Mouse (Mus musculus) forebrain, embryonic 12.5 days (tissue): ENCODE data around the gene Clec12a. TPM values are rescaled to one million over a fixed set of nuclear protein-coding genes. Genes with fewer than 3 reads are reported as not detected.

ENCODE experiments used
- ATAC-seq: fragments of 200-750 bp; cut with Nextera tagmentation; 2 replicates; pipeline ENCODE4 v1.8.0; 2017; ENCODE audit warnings: moderate TSS enrichment; ENCODE audit not compliant: low FRiP score
- H3K27ac ChIP-seq: fragments of 300-500 bp; sonication (generic); 2 replicates; pipeline ENCODE4 v1.5.1; 2016; ENCODE audit warnings: mild to moderate bottlenecking
- H3K27me3 ChIP-seq: fragments of 300-500 bp; sonication (generic); 2 replicates; pipeline ENCODE4 v1.6.1; 2016; ENCODE audit warnings: mild to moderate bottlenecking
- H3K36me3 ChIP-seq: fragments of 300-500 bp; sonication (generic); replicated peaks from 2 replicates; pipeline ENCODE4 v1.6.1; 2016; ENCODE audit warnings: mild to moderate bottlenecking
- H3K4me1 ChIP-seq: fragments of 300-500 bp; sonication (generic); 2 replicates; pipeline ENCODE4 v1.6.1; 2016
- H3K4me2 ChIP-seq: fragments of 300-500 bp; sonication (generic); 2 replicates; pipeline ENCODE4 v1.6.1; 2016; ENCODE audit warnings: mild to moderate bottlenecking, moderate library complexity
- H3K4me3 ChIP-seq: fragments of 300-500 bp; sonication (generic); replicated peaks from 2 replicates; pipeline ENCODE4 v1.5.1; 2016; ENCODE audit warnings: mild to moderate bottlenecking
- H3K9ac ChIP-seq: fragments of 300-500 bp; sonication (generic); 2 replicates; pipeline ENCODE4 v1.6.1; 2016; ENCODE audit warnings: mild to moderate bottlenecking
- H3K9me3 ChIP-seq: fragments of 300-500 bp; sonication (generic); 2 replicates; pipeline ENCODE4 v1.6.1; 2016
- WGBS: fragments of 180-500 bp; shearing (Covaris S2); methylation state at CpG from one replicate; pipeline ENCODE4 v1.1.7; 2016; 5-methylcytosine and 5-hydroxymethylcytosine counted together
- polyA plus RNA-seq: library from polyadenylated mRNA; unstranded; fragments of >200 nt; fragmentation: Nextera tagmentation; extraction: Ambion mirVana; gene quantifications from 2 replicates; pipeline ENCODE4 v1.2.1, GENCODE M21; 2016

The Clec12a gene
- polyA plus RNA-seq, 1 experiment from 2014 or later = 0.31 TPM

DNA sequence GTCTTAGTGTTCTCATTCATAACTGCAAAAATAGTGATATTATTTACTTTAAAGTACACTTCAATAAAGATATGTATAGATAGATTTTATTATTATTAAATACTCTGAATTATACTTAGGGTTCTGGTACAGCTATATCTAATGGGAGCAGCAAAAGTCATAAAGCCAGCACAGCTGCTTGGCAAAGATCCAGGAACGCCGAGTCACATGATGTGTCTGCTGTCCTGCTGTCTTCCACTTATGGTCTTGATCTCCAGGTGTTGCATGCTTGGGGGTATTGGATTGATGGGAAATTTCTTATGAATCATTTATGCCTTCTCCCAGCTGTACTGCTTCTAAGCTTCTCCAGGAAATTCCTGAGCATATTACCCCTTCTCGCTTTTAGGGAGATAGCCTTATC is 41.0 kb downstream of the Clec12a start:
- no peak for ATAC-seq
- H3K4me1 ChIP-seq = peaks cover 3% of the 10 kb centered on the region; the same call in 1 of the 2 replicates
- 93% methylated on average over 3 of the region's 3 CpGs for WGBS

DNA sequence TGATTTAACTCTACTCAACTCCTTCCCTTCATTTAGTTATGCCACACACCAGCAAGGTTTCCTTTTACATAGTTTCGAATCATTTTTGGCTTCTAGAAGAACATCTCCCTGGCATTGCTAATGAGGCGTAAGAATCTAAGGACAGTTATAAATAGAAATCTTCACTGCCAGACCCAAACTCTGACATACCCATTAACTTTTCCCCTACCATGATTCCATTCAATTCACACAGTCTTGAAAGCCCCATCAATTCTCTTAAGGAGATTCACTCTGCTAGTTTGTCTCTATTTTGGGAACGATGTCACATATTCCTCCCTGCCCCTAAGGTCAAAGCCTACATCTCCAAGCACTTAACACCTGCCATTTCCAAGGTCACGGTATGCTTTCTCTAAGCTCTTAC is 42.5 kb downstream of the Clec12a start:
- Histone ChIP-seq H3K4me3 (no peak overlapping the region), H3K27me3 (no peaks in the 10 kb centered on the region), H3K4me1 (peaks cover 3% of the 10 kb centered on the region; the same call in 1 of the 2 replicates), H3K9ac (no peak overlapping the region), H3K4me2 (no peak overlapping the region), H3K9me3 (no peaks in the 10 kb centered on the region), H3K36me3 (no peaks in the 10 kb centered on the region), H3K27ac (no peak overlapping the region)
- 79% methylated on average over 4 of the region's 4 CpGs for WGBS
- ATAC-seq = no peak

More for the DNA sequence above, 41.0 kb downstream of the Clec12a start:
- no peaks in the 10 kb centered on the region for H3K36me3 ChIP-seq
- no peak overlapping the region for H3K4me3 ChIP-seq
- H3K9me3 ChIP-seq = no peaks in the 10 kb centered on the region
- no peaks in the 10 kb centered on the region for H3K27me3 ChIP-seq
- no peak overlapping the region for H3K27ac ChIP-seq
- H3K4me2 ChIP-seq = no peak overlapping the region
- H3K9ac ChIP-seq = no peak overlapping the region

DNA sequence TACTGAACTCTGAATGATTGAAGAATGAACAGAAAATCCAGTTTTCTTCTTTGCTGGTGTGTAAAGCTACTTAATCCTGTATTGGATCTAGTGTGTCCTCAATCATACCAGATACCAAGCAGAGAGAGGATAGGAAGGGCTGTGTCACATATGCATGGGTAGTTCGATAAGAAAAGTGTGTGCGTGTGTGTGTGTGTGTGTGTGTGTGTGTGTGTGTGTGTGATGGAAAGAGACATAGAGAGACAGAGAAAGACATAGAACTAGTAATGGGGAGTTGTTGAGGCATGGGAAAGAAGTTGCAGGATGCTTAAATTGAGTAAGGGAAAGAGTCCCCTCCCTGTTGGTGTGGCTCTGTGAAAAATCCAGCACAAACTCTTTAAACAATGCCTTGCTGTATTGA is 43.3 kb downstream of the Clec12a start, which contains the start of gene Clec12b:
Gene Clec12b (minus strand): TSS at position 101 of the 400 bp plus-strand sequence.
- Histone ChIP-seq H3K9ac (no peak within 1 kb of the TSS), H3K27me3 (no peaks in the 10 kb centered on the region), H3K4me3 (no peak within 1 kb of the TSS), H3K4me2 (no peak within 1 kb of the TSS), H3K27ac (no peak within 1 kb of the TSS), H3K4me1 (peaks cover 3% of the 10 kb centered on the region; the same call in 1 of the 2 replicates), H3K9me3 (no peaks in the 10 kb centered on the region), H3K36me3 (no peaks in the 10 kb centered on the region)
- no peak for ATAC-seq
- WGBS = 88% methylated on average over 2 of the region's 2 CpGs

DNA sequence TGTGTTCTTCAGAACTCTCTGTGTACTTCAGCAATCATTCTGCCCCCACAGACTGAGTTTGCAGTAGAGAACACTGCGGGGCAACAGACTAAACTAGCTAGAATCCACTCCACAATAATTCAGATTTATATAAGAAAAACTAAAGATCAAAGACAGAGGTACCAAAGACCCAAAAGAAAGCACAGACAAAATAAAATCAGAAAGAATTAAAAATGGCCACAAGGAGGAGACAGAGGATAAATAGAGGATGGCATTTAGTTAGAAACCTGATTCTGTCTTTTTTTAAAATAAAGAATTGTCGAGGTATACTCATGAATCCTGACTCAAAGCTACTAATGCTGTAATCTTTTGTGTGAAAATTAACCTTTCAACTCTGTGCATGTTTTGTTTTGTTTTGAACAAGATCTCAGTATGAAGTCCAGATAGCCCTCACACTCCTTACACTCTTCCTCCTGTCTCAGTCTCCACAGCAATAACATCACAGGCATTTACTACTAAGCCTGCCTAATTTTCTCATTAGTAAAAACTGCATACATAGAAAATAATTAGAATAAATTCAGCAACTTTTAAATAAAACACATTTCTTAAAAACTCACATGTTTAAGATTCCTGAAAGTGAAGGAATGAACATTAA is 50.7 kb downstream of the Clec12a start:
- Histone ChIP-seq H3K4me2 (no peak overlapping the region), H3K4me3 (no peak overlapping the region), H3K36me3 (no peaks in the 10 kb centered on the region), H3K9me3 (no peaks in the 10 kb centered on the region), H3K9ac (no peak overlapping the region), H3K27me3 (no peaks in the 10 kb centered on the region), H3K27ac (no peak overlapping the region), H3K4me1 (no peaks in the 10 kb centered on the region)
- ATAC-seq = peak; percentile 49; the same call in 1 of the 2 replicates
- WGBS = 32% methylated on average over 2 of the region's 2 CpGs

DNA sequence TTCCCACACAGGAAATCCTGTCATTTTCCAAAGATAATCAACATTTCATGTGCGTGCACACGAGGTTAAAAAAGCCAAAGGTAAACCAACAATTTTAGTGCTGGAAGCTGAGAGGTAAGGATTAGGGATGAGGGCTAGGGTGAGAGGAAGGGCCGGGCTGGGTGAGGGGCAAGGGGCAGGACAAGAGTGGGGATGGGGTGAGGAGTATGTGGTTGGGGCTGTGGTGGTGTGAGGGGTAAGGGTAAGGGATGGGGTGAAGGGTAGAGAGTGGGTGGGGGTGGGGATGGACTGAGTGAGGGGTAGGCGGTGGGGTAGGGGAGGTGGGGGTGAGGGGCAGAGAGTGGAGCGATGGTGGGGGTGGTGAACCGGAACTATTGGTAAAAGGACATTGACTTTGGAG is 51.2 kb downstream of the Clec12a start:
- 85% methylated on average over 6 of the region's 6 CpGs for WGBS
- Histone ChIP-seq H3K9ac (no peak overlapping the region), H3K9me3 (no peaks in the 10 kb centered on the region), H3K4me2 (no peak overlapping the region), H3K4me3 (no peak overlapping the region), H3K27me3 (no peaks in the 10 kb centered on the region), H3K4me1 (no peaks in the 10 kb centered on the region), H3K27ac (no peak overlapping the region), H3K36me3 (no peaks in the 10 kb centered on the region)
- no peak for ATAC-seq

DNA sequence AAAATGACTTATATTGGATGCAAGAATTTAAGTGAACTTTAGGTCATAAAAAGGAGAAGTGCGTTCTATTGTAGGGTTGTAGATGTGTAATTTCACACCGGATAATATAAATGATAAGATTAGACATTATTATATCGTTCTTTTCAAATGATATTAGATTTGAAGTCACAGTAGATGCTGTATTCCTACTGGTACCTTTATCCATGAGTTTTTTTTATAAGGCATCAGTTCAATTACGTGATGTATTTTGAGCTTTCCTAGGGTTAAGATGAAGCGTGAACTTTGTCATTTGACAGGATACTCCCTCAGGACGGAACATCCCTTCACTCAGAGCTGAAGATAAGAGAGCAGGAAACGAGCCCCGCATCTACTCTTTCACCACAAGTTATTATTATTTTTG is 54.5 kb downstream of the Clec12a start, which contains the start of gene Clec1b:
Gene Clec1b (plus strand): TSS at position 301 of the 400 bp plus-strand sequence.
- no peak for ATAC-seq
- no peaks in the 10 kb centered on the region for H3K27me3 ChIP-seq
- H3K36me3 ChIP-seq = no peaks in the 10 kb centered on the region
- H3K4me1 ChIP-seq = no peaks in the 10 kb centered on the region
- H3K4me3 ChIP-seq = no peak within 1 kb of the TSS
- H3K9ac ChIP-seq = no peak within 1 kb of the TSS
- H3K27ac ChIP-seq = no peak within 1 kb of the TSS
- no peaks in the 10 kb centered on the region for H3K9me3 ChIP-seq
- WGBS = 93% methylated on average over 8 of the region's 8 CpGs
- no peak within 1 kb of the TSS for H3K4me2 ChIP-seq

DNA sequence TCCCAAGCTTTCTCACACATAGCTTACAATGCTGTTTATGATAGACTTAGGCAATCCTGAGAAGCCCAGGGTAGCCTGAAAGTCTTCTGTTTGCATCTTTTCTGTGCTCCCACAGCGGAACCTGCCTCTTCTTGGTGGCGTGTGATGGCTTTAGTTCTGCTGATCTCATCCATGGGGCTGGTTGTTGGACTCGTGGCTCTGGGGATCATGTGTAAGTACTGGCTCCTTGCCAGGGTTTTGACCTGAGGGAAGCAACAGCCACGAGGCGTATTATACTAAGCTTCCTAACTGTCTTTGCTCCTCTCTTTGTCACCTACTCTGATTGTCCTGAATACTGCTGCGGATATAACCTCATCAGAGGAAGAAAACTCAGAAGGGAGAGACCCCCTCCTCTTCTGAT is 57.5 kb downstream of the Clec12a start:
- Histone ChIP-seq H3K4me1 (no peaks in the 10 kb centered on the region), H3K36me3 (no peaks in the 10 kb centered on the region), H3K9ac (no peak overlapping the region), H3K27me3 (no peaks in the 10 kb centered on the region), H3K4me2 (no peak overlapping the region), H3K27ac (no peak overlapping the region), H3K9me3 (no peaks in the 10 kb centered on the region), H3K4me3 (no peak overlapping the region)
- no peak for ATAC-seq
- WGBS = 75% methylated on average over 6 of the region's 6 CpGs

DNA sequence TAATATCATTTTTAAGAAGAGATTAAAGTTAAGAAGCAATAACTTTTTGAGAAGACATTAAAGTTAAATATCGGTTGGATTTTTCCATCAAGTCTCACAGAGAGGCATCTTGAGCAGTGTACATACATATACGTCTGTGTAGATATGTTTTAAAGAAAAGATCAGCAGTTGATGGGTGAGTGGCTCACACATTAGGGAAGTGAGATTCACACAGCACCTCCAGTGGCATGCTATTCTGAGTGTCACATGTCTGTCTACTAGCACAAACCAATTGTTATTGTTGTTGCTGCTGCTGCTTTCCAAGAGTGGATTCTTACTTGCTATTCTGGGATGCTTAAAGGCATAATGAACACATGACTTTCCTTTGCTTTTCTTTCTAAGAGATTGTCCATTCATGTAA is 59.9 kb downstream of the Clec12a start:
- Histone ChIP-seq H3K4me2 (no peak overlapping the region), H3K4me1 (no peaks in the 10 kb centered on the region), H3K9ac (no peak overlapping the region), H3K4me3 (no peak overlapping the region), H3K27me3 (no peaks in the 10 kb centered on the region), H3K36me3 (no peaks in the 10 kb centered on the region), H3K9me3 (no peaks in the 10 kb centered on the region), H3K27ac (no peak overlapping the region)
- WGBS = 86% methylated on average over 2 of the region's 2 CpGs
- ATAC-seq = no peak

DNA sequence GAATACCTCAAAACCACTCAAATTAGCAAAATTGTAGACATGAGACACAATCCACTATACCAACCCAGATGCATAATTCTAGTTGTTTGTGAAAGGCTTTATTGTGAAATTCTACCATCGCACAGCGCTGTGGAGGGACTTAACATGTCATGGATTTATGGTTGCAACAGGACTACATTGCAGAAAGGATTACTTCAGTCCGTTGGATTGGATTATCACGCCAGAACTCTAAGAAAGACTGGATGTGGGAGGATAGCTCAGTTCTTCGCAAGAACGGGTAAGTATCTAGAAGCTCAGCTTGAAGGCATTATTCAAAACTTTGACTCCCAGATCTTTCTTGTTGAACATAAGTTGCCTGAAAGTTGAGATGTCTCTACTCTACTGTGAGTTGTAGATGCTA is 60.9 kb downstream of the Clec12a start:
- H3K4me3 ChIP-seq = no peak overlapping the region
- no peaks in the 10 kb centered on the region for H3K36me3 ChIP-seq
- no peak for ATAC-seq
- no peak overlapping the region for H3K27ac ChIP-seq
- no peaks in the 10 kb centered on the region for H3K9me3 ChIP-seq
- H3K4me1 ChIP-seq = no peaks in the 10 kb centered on the region
- no peak overlapping the region for H3K4me2 ChIP-seq
- no peak overlapping the region for H3K9ac ChIP-seq
- H3K27me3 ChIP-seq = no peaks in the 10 kb centered on the region
- 79% methylated on average over 6 of the region's 6 CpGs for WGBS

DNA sequence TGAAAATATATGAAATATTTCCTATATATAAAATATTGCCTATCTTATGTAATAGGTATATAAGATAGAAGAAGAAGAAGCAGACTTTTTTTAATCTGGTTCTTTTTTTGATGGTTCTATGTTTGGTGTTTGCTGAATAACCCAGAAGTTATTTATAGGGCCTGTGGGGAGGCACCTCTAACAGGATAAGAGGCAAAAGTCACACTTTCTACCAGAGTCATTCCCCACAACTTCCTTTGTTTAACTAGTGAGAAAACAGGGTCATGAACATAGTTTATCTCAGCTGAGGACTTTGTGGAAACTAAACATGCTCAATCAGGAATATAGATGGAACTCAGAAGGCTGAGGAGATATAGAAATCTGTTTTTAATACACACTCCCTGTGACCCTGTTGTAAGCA is 63.5 kb downstream of the Clec12a start:
- H3K36me3 ChIP-seq = no peaks in the 10 kb centered on the region
- H3K27ac ChIP-seq = no peak overlapping the region
- no peak overlapping the region for H3K4me3 ChIP-seq
- H3K4me1 ChIP-seq = no peaks in the 10 kb centered on the region
- no peak for ATAC-seq
- no peak overlapping the region for H3K4me2 ChIP-seq
- no peak overlapping the region for H3K9ac ChIP-seq
- H3K9me3 ChIP-seq = no peaks in the 10 kb centered on the region
- H3K27me3 ChIP-seq = no peaks in the 10 kb centered on the region

DNA sequence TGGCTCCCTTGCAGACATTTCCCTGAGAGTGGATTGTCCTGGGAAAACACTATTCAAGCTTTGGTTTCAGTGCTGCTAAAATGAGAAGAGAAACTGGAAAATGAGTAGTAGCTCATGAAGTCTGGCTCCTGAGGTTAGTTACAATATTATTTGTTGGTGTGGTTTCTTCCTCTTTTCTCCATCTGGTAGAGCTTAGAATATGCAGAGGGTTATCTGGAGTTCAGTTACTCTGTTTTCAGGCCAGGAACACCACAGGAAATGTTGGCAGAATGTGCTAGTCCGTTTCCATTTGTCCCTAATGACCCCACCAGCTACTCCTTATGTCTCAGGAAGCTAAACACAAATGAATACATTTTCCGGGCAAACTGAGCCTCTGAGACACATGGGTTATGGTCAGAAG is 64.8 kb downstream of the Clec12a start:
- Histone ChIP-seq H3K9ac (no peak overlapping the region), H3K27me3 (no peaks in the 10 kb centered on the region), H3K36me3 (no peaks in the 10 kb centered on the region), H3K4me2 (no peak overlapping the region), H3K4me1 (no peaks in the 10 kb centered on the region), H3K4me3 (no peak overlapping the region), H3K9me3 (no peaks in the 10 kb centered on the region), H3K27ac (no peak overlapping the region)
- no peak for ATAC-seq
- 56% methylated on average over 2 of the region's 2 CpGs for WGBS

DNA sequence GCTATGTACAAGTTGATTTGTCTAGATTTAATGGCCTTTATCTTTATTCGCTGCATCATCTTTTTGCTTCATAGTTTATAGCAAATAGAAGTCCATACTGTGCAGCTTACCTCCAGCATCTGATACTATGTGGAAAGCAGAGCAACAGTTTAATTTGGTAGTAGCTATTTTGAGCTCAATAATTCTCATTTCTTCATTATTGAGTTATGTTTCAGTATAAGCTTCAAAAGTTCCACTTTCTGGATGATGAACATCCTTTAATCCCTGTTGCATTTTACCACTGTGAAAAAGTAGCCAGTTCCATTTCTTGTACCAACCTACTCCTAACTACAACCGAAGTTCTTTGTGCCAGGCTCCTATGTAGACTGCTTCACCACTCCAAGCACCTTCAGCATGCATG is 66.1 kb downstream of the Clec12a start, which contains the start of gene Clec9a:
Gene Clec9a (plus strand): TSS at position 301 of the 400 bp plus-strand sequence.
- Histone ChIP-seq H3K27ac (no peak within 1 kb of the TSS), H3K9ac (no peak within 1 kb of the TSS), H3K36me3 (no peaks in the 10 kb centered on the region), H3K4me1 (no peaks in the 10 kb centered on the region), H3K27me3 (no peaks in the 10 kb centered on the region), H3K9me3 (no peaks in the 10 kb centered on the region), H3K4me3 (no peak within 1 kb of the TSS), H3K4me2 (no peak within 1 kb of the TSS)
- no peak for ATAC-seq
- 86% methylated on average over 2 of the region's 2 CpGs for WGBS

DNA sequence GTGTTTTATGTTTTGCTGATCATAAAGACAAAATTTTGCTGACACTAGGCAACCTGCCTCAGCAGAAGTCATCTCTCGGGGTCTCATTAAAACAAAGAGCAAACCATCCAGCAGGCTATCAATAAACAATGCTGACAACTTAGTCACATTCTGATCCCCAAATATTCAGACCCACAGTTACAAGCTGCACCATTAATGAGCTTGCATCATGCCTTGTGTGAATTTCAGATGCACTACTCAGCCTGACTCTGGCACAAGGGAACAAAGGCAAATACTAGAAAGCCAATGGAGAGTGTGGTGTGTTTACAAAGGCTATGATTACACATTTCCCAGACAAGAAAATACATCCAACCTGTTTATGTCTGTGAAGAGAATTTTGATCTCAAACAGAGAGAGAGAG is 71.7 kb downstream of the Clec12a start:
- H3K4me1 ChIP-seq = no peaks in the 10 kb centered on the region
- H3K27ac ChIP-seq = no peak overlapping the region
- no peaks in the 10 kb centered on the region for H3K36me3 ChIP-seq
- no peaks in the 10 kb centered on the region for H3K27me3 ChIP-seq
- H3K4me3 ChIP-seq = no peak overlapping the region
- no peaks in the 10 kb centered on the region for H3K9me3 ChIP-seq
- WGBS = 86% methylated on average over 1 of the region's 1 CpGs
- no peak for ATAC-seq
- no peak overlapping the region for H3K9ac ChIP-seq
- no peak overlapping the region for H3K4me2 ChIP-seq
